Mouse (Mus musculus) kidney, adult 2 months (tissue): ENCODE data around the gene Rbms2.

Source experiments
- CTCF ChIP-seq: fragments of 200-500 bp; conservative IDR thresholded peaks from 2 replicates; pipeline ENCODE4 v1.5.1; 2011; ENCODE audit warnings: low read depth, mild to moderate bottlenecking, control low read depth, low read length, moderate library complexity, mixed read lengths; ENCODE audit not compliant: insufficient read depth, insufficient read length
- POLR2A ChIP-seq: fragments of 200-500 bp; IDR thresholded peaks from one replicate; pipeline ENCODE4 v1.6.1; 2011; ENCODE audit warnings: low read depth, low read length, control low read depth

- TF ChIP-seq CTCF (no peak), POLR2A (no peak)
Measured at GRCm38 (mm10) chr10:128225538-128225937, 45.4 kb upstream of the Rbms2 start, which contains the start of gene Mip.
